Mouse (Mus musculus) CH12.LX (cell line): ENCODE data around the gene Clcn2. TPM values are rescaled to one million over a fixed set of nuclear protein-coding genes. Genes with fewer than 3 reads are reported as not detected.

Source experiments
- DNase-seq: peaks from one replicate; pipeline ENCODE4 v3.0.0-alpha.2; 2013; ENCODE audit errors: extremely low read depth
- H3K27ac ChIP-seq: 2 replicates; pipeline ENCODE4 v1.5.1; 2012; ENCODE audit warnings: low read depth, mild to moderate bottlenecking, control low read depth, moderate library complexity; ENCODE audit not compliant: insufficient read depth
- H3K27me3 ChIP-seq: replicated peaks from 2 replicates; pipeline ENCODE3; 2012; ENCODE audit warnings: inconsistent platforms
- H3K36me3 ChIP-seq, 2 experiments: replicated peaks in 1 of 2; 2 replicates each; pipeline versions ENCODE3 to v1.6.1; 2012; ENCODE audit warnings: inconsistent platforms in 1 of 2, low read length in 1 of 2, mild to moderate bottlenecking in 1 of 2, mixed read lengths in 1 of 2, moderate library complexity in 1 of 2; ENCODE audit not compliant: control insufficient read depth in 1 of 2, insufficient read depth in 1 of 2
- H3K4me1 ChIP-seq, 2 experiments: 2 replicates each; pipeline ENCODE4 v1.6.1; 2012; ENCODE audit warnings: inconsistent platforms in 1 of 2, moderate library complexity in 1 of 2; ENCODE audit not compliant: insufficient read depth in 2 of 2, control insufficient read depth in 1 of 2
- H3K4me2 ChIP-seq: 2 replicates; pipeline ENCODE4 v1.6.1; 2012; ENCODE audit warnings: low read depth, mild to moderate bottlenecking, control low read depth; ENCODE audit not compliant: poor library complexity, insufficient read depth, severe bottlenecking
- H3K4me3 ChIP-seq, 3 experiments: fragments of 150-350 bp in 1 of 3; sonication (generic) in 1 of 3; replicated peaks in 1 of 3; 2 replicates each; pipeline versions ENCODE3 to v1.5.1; 2011 to 2012; ENCODE audit warnings: low read depth in 2 of 3, low read length in 2 of 3, mild to moderate bottlenecking in 2 of 3, moderate library complexity in 2 of 3, control low read depth in 1 of 3, improper control_type of control experiment in 1 of 3, inconsistent platforms in 1 of 3, mixed read lengths in 1 of 3; ENCODE audit not compliant: poor library complexity in 1 of 3
- H3K79me2 ChIP-seq: replicated peaks from 2 replicates; pipeline ENCODE4 v1.6.1; 2012; ENCODE audit warnings: mild to moderate bottlenecking, moderate library complexity; ENCODE audit not compliant: control insufficient read depth, poor library complexity, insufficient read depth, severe bottlenecking; ENCODE audit errors: extremely low read depth
- H3K9ac ChIP-seq: 2 replicates; pipeline ENCODE4 v1.6.1; 2012; ENCODE audit warnings: low read depth, mild to moderate bottlenecking, control low read depth, moderate library complexity; ENCODE audit not compliant: insufficient read depth
- H3K9me3 ChIP-seq: replicated peaks from 2 replicates; pipeline ENCODE3; 2012; ENCODE audit warnings: low read length, inconsistent platforms, mixed read lengths
- BHLHE40 ChIP-seq: IDR thresholded peaks from 2 replicates; pipeline ENCODE4 v1.6.1; 2011; ENCODE audit warnings: mild to moderate bottlenecking, low read depth, low read length, improper control_type of control experiment
- CHD1 ChIP-seq: IDR thresholded peaks from 2 replicates; pipeline ENCODE4 v1.6.1; 2012; ENCODE audit warnings: low read depth, low read length, improper control_type of control experiment, inconsistent platforms
- E2F4 ChIP-seq: IDR thresholded peaks from 2 replicates; pipeline ENCODE4 v1.6.1; 2011; ENCODE audit warnings: low read depth, low read length, improper control_type of control experiment; ENCODE audit not compliant: insufficient replicate concordance
- EP300 ChIP-seq: IDR thresholded peaks from 2 replicates; pipeline ENCODE4 v1.6.1; 2011; ENCODE audit warnings: low read length, improper control_type of control experiment
- ETS1 ChIP-seq: conservative IDR thresholded peaks from 2 replicates; pipeline ENCODE4 v1.6.1; 2012; ENCODE audit warnings: low read depth, mild to moderate bottlenecking, inconsistent platforms, low read length, improper control_type of control experiment, moderate library complexity
- IRF4 ChIP-seq: IDR thresholded peaks from 2 replicates; pipeline ENCODE4 v1.6.1; 2014; ENCODE audit warnings: low read depth, mild to moderate bottlenecking, inconsistent platforms, low read length, improper control_type of control experiment
- JUND ChIP-seq: conservative IDR thresholded peaks from 2 replicates; pipeline ENCODE4 v1.6.1; 2011; ENCODE audit warnings: low read depth, low read length, improper control_type of control experiment
- KAT2A ChIP-seq: IDR thresholded peaks from 2 replicates; pipeline ENCODE4 v1.6.1; 2012; ENCODE audit warnings: low read length, improper control_type of control experiment, inconsistent platforms; ENCODE audit not compliant: insufficient replicate concordance
- MAFK ChIP-seq: IDR thresholded peaks from 2 replicates; pipeline ENCODE4 v1.6.1; 2011; ENCODE audit warnings: low read length, improper control_type of control experiment; ENCODE audit not compliant: insufficient replicate concordance
- MAZ ChIP-seq: IDR thresholded peaks from 2 replicates; pipeline ENCODE4 v1.6.1; 2012; ENCODE audit warnings: low read depth, mild to moderate bottlenecking, inconsistent platforms, low read length, improper control_type of control experiment, moderate library complexity
- MXI1 ChIP-seq: IDR thresholded peaks from 2 replicates; pipeline ENCODE4 v1.6.1; 2011; ENCODE audit warnings: mild to moderate bottlenecking, low read depth, low read length, improper control_type of control experiment
- NELFE ChIP-seq: IDR thresholded peaks from 2 replicates; pipeline ENCODE4 v1.6.1; 2011; ENCODE audit warnings: low read depth, low read length, improper control_type of control experiment
- NRF1 ChIP-seq: IDR thresholded peaks from 2 replicates; pipeline ENCODE4 v1.6.1; 2014; ENCODE audit warnings: low read depth, mild to moderate bottlenecking, inconsistent platforms, low read length, improper control_type of control experiment, moderate library complexity
- PAX5 ChIP-seq: IDR thresholded peaks from 2 replicates; pipeline ENCODE4 v1.6.1; 2012; ENCODE audit warnings: low read length, inconsistent platforms, mixed read lengths
- POLR2AphosphoS2 ChIP-seq: IDR thresholded peaks from 2 replicates; pipeline ENCODE4 v1.6.1; 2011; ENCODE audit warnings: low read depth, low read length, improper control_type of control experiment
- SIN3A ChIP-seq: IDR thresholded peaks from 2 replicates; pipeline ENCODE4 v1.6.1; 2012; ENCODE audit warnings: low read length, improper control_type of control experiment, inconsistent platforms
- TBP ChIP-seq: conservative IDR thresholded peaks from 2 replicates; pipeline ENCODE4 v1.6.1; 2011; ENCODE audit warnings: low read depth, low read length, improper control_type of control experiment
- UBTF ChIP-seq: IDR thresholded peaks from 2 replicates; pipeline ENCODE4 v1.6.1; 2012; ENCODE audit warnings: low read depth, mild to moderate bottlenecking, inconsistent platforms, low read length, improper control_type of control experiment, moderate library complexity
- USF1 ChIP-seq: IDR thresholded peaks from 2 replicates; pipeline ENCODE4 v1.6.1; 2014; ENCODE audit warnings: low read depth, mild to moderate bottlenecking, inconsistent platforms, low read length, improper control_type of control experiment
- ZC3H11A ChIP-seq: IDR thresholded peaks from 2 replicates; pipeline ENCODE4 v1.6.1; 2012; ENCODE audit warnings: low read depth, mild to moderate bottlenecking, inconsistent platforms, low read length, improper control_type of control experiment
- ZKSCAN1 ChIP-seq: IDR thresholded peaks from 2 replicates; pipeline ENCODE4 v1.6.1; 2012; ENCODE audit warnings: low read depth, inconsistent platforms, low read length, improper control_type of control experiment, borderline replicate concordance
- ZMIZ1 ChIP-seq: IDR thresholded peaks from 2 replicates; pipeline ENCODE4 v1.6.1; 2012; ENCODE audit warnings: low read depth, mild to moderate bottlenecking, inconsistent platforms, low read length, improper control_type of control experiment
- ZNF384 ChIP-seq: IDR thresholded peaks from 2 replicates; pipeline ENCODE4 v1.6.1; 2012; ENCODE audit warnings: low read depth, low read length, improper control_type of control experiment, inconsistent platforms
- dilution Hi-C: fragments of 300-500 bp; cut with MboI; formaldehyde crosslinking; loops from 2 replicates; pipeline ENCODE4 v1.14.3; 2020; ENCODE audit warnings: low sequenced_read_pairs; ENCODE audit not compliant: extremely low pct_unique_long_range_greater_than_20kb, extremely low pct_ligation_motif_present
- in situ Hi-C: fragments of 300-500 bp; cut with MboI; formaldehyde crosslinking; loops from 3 replicates; pipeline ENCODE4 v1.14.3; 2019; ENCODE audit warnings: low sequenced_read_pairs, low pct_ligation_motif_present, low pct_unique_long_range_greater_than_20kb, mixed read lengths
- polyA plus RNA-seq: library from polyadenylated mRNA; unstranded; fragments of >175 nt; gene quantifications from 2 replicates; pipeline ENCODE4 v1.2.1, GENCODE M21; 2012; ENCODE audit warnings: low read depth; ENCODE audit not compliant: insufficient read length
- total RNA-seq, 2 experiments: library from RNA; depleted of rRNA; stranded (reverse); fragments of 300-350 nt in 1 of 2; fragments of >200 nt in 1 of 2; gene quantifications; 2 replicates each; pipeline ENCODE4 v1.2.3; 2012 to 2014

The Clcn2 gene
- total and polyA plus RNA-seq, 3 experiments, result 1.2 to 4.5 (median 4.1) TPM

DNA sequence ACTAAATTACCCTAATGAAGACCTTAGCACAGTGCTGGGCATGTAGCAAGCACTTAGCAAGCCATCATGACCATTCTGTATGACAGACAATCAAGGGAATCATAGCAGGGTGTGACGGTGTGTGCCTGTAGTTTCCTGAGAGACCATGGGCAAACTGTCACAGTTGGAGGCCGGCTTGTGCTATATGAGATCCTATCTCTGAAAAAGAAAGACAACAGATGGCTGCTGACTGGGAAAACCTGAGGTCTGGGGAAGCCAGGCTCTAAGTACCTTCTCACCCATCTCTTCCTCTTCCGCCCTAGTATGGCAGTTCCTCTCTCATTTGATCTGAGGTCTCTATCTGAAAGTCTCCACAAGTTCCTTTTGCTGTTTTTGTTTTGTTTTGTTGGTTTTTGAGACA lies 11.8 kb downstream of the Clcn2 start:
- dilution Hi-C loops (no loop called here), in situ Hi-C loops (no loop called here)
- Histone ChIP-seq H3K27ac (no peak overlapping the region), H3K4me3 (no peak overlapping the region), H3K79me2 (no peaks in the 10 kb centered on the region), H3K4me1 (peaks cover 13 to 46% of the 10 kb centered on the region in 2 experiments), H3K36me3 (peaks cover 0 to 16% of the 10 kb centered on the region in 2 experiments), H3K4me2 (no peak overlapping the region), H3K27me3 (no peaks in the 10 kb centered on the region), H3K9ac (no peak overlapping the region), H3K9me3 (no peaks in the 10 kb centered on the region)
- TF ChIP-seq TBP (no peak), POLR2AphosphoS2 (no peak), NRF1 (no peak), IRF4 (no peak), MXI1 (no peak), SIN3A (no peak), E2F4 (no peak), ZNF384 (no peak), ZMIZ1 (no peak), KAT2A (no peak), ZC3H11A (no peak), JUND (no peak), BHLHE40 (no peak), USF1 (no peak), MAZ (no peak), PAX5 (no peak), EP300 (no peak)
- no peak for DNase-seq

DNA sequence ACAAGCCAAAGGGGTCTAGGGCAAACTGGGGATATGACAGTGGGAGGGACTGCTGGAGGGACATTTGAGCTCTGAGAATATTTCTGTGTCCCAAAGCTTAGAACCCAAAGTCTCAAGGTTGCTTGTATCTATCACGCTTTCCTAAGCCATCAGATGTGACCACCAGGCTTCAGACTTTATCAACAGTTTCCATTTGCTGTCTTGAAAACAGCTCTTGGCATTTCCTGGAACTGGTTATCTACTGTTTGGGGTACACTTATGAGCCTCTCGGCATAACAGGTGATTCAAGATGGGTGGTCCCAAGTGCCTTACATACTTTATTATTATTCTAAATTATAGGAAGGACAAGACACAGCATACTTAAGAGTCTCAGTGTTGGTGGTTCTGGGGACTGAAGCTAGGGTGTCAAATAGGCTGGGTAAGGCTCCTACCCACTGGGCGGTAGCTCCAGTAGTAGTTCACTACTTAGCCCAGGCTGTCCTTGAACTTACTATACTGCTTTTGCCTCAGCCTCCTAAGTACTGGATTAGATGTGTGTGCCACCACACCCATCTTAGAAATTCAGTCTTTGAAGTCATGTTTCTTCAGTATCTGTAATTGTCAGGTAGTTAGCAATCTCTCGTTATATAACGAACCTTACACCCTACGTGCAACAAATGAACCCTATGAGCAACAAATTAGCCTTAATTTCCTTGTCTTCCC lies 13.7 kb downstream of the Clcn2 start:
- dilution Hi-C loops (no loop called here), in situ Hi-C loops (no loop called here)
- no peak overlapping the region for H3K4me3 ChIP-seq
- no peaks in the 10 kb centered on the region for H3K27me3 ChIP-seq
- H3K4me2 ChIP-seq, result no peak overlapping the region
- TF ChIP-seq BHLHE40, result no peak
- no peak for TF ChIP-seq ETS1
- TF ChIP-seq KAT2A, result no peak
- TF ChIP-seq TBP, result no peak
- no peak for TF ChIP-seq ZKSCAN1
- no peak for TF ChIP-seq UBTF
- no peak for TF ChIP-seq MXI1
- no peak for TF ChIP-seq MAFK
- no peak for TF ChIP-seq ZMIZ1
- TF ChIP-seq MAZ, result no peak
- TF ChIP-seq CHD1, result no peak
- TF ChIP-seq ZNF384, result no peak
- TF ChIP-seq USF1, result no peak
- no peak for TF ChIP-seq EP300
- TF ChIP-seq NELFE, result no peak
- TF ChIP-seq IRF4, result no peak
- peaks cover 0 to 25% of the 10 kb centered on the region in 2 experiments for H3K36me3 ChIP-seq
- H3K27ac ChIP-seq, result no peak overlapping the region
- no peak overlapping the region for H3K9ac ChIP-seq
- H3K79me2 ChIP-seq, result no peaks in the 10 kb centered on the region
- H3K4me1 ChIP-seq, result peaks cover 13 to 58% of the 10 kb centered on the region in 2 experiments
- H3K9me3 ChIP-seq, result no peaks in the 10 kb centered on the region
- DNase-seq, result no peak
